Mouse (Mus musculus) kidney, postnatal 0 days (tissue): ENCODE measurements around the gene Ptpn3. TPM values are rescaled to one million over a fixed set of nuclear protein-coding genes. Genes with fewer than 3 reads are reported as not detected.

Experiments used
- ATAC-seq: fragments of 200-750 bp; cut with Nextera tagmentation; replicated peaks from 2 replicates; pipeline ENCODE4 v1.8.0; 2017; ENCODE audit warnings: low read depth, moderate number of reproducible peaks, moderate TSS enrichment, moderate library complexity; ENCODE audit not compliant: low FRiP score
- DNase-seq: peaks from one replicate; pipeline ENCODE4 v3.0.0-alpha.2; 2016; ENCODE audit warnings: low spot score
- H3K27ac ChIP-seq: fragments of 300-500 bp; sonication (generic); 2 replicates; pipeline ENCODE4 v1.5.1; 2014; ENCODE audit warnings: mild to moderate bottlenecking
- H3K27me3 ChIP-seq: fragments of 300-500 bp; sonication (generic); 2 replicates; pipeline ENCODE4 v1.6.1; 2014; ENCODE audit warnings: low read length, mixed read lengths; ENCODE audit not compliant: insufficient read depth
- H3K36me3 ChIP-seq: fragments of 300-500 bp; sonication (generic); 2 replicates; pipeline ENCODE4 v1.6.1; 2014; ENCODE audit warnings: low read length, mixed read lengths; ENCODE audit not compliant: insufficient read depth
- H3K4me1 ChIP-seq: fragments of 300-500 bp; sonication (generic); replicated peaks from 2 replicates; pipeline ENCODE4 v1.6.1; 2014; ENCODE audit warnings: antibody characterized with exemption, low read length, mixed read lengths; ENCODE audit not compliant: insufficient read depth
- H3K4me2 ChIP-seq: fragments of 300-500 bp; sonication (generic); 2 replicates; pipeline ENCODE4 v1.6.1; 2014; ENCODE audit warnings: mild to moderate bottlenecking, low read length, moderate library complexity, mixed read lengths
- H3K4me3 ChIP-seq: fragments of 300-500 bp; sonication (generic); replicated peaks from 2 replicates; pipeline ENCODE4 v1.5.1; 2014; ENCODE audit warnings: low read depth, low read length
- H3K9ac ChIP-seq: fragments of 300-500 bp; sonication (generic); 2 replicates; pipeline ENCODE4 v1.6.1; 2014; ENCODE audit warnings: low read depth, low read length
- H3K9me3 ChIP-seq: fragments of 300-500 bp; sonication (generic); replicated peaks from 2 replicates; pipeline ENCODE4 v1.6.1; 2016; ENCODE audit warnings: low read length, inconsistent platforms, mixed read lengths
- CTCF ChIP-seq: IDR thresholded peaks from 2 replicates; pipeline ENCODE4 v1.5.1; 2016; ENCODE audit warnings: antibody characterized with exemption, low read depth, mild to moderate bottlenecking, moderate library complexity
- WGBS: fragments of 180-500 bp; shearing (Covaris S2); extraction: QIAGEN DNeasy Blood & Tissue Kit; methylation state at CpG from one replicate; pipeline ENCODE4 v1.1.7; 2014; 5-methylcytosine and 5-hydroxymethylcytosine counted together
- polyA plus RNA-seq: library from polyadenylated mRNA; unstranded; fragments of >200 nt; fragmentation: Nextera tagmentation; extraction: Ambion mirVana; gene quantifications from 2 replicates; pipeline ENCODE4 v1.2.1, GENCODE M21; 2015

The Ptpn3 gene
- polyA plus RNA-seq, 1 experiment from 2014 or later = 7.7 TPM

DNA sequence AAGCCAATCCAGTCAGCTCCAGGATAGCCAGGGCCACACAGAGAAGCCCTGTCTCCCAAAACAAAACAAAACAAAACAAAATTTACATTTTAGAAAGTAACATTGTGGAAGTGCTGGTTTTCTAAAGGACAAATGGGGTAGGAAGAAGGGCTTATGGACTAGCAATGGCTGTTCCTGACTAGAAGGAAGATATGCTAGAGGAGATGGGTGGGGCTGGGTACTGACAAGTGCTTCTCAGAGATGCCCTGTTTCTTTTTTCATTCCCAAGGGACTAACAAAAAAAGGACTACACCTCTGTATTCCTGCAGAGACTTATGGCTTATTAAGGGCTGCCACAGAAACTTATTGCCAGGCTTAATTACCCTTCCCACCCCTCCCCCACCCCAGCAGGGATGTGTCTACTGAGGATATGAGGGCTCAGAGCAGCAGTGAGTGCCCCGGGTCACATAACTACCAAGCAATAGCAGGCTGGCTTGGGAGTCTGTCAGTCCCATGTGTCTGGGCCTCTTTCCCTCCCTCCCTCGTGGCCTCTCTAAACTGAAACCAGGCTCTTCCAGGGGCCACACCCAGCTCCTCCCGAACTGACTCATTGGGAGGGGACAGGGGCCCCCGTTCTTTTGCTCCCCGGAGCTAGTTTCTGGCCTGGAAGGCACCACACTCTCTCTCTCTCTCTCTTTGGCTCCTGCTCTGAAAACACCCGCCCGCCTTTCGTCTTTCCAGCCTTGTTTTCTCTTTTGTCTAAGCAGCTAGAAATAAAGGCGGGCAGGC is 148.4 kb downstream of the Ptpn3 start:
- Histone ChIP-seq H3K27ac (peak overlapping the region; percentile 63; the same call in 1 of the 2 replicates), H3K4me2 (peak overlapping the region; percentile 27), H3K27me3 (no peaks in the 10 kb centered on the region), H3K36me3 (no peaks in the 10 kb centered on the region), H3K9ac (no peak overlapping the region; the same call in 1 of the 2 replicates), H3K9me3 (no peaks in the 10 kb centered on the region), H3K4me3 (no peak overlapping the region), H3K4me1 (0 out of 2 replicates have a peak, but pooled peaks cover 5% of the 10 kb centered on the region)
- no peak for TF ChIP-seq CTCF
- ATAC-seq (0 out of 2 replicates have a peak, but pooled peaks have one; percentile 12), DNase-seq (no peak)
- WGBS = 11% methylated on average over 9 of the region's 9 CpGs

- Histone ChIP-seq H3K4me1 (0 out of 2 replicates have a peak, but pooled peaks cover 5% of the 10 kb centered on the region), H3K4me2 (no peak overlapping the region), H3K9ac (no peak overlapping the region), H3K27ac (no peak overlapping the region), H3K9me3 (no peaks in the 10 kb centered on the region), H3K36me3 (no peaks in the 10 kb centered on the region), H3K27me3 (no peaks in the 10 kb centered on the region), H3K4me3 (no peak overlapping the region)
- 67% methylated on average over 3 of the region's 3 CpGs for WGBS
- TF ChIP-seq CTCF = no peak
- DNase-seq (no peak), ATAC-seq (peak; percentile 46; the same call in 1 of the 2 replicates)
Observed at GRCm38 (mm10) chr4:57148182-57148581, 153.5 kb downstream of the Ptpn3 start.

DNA sequence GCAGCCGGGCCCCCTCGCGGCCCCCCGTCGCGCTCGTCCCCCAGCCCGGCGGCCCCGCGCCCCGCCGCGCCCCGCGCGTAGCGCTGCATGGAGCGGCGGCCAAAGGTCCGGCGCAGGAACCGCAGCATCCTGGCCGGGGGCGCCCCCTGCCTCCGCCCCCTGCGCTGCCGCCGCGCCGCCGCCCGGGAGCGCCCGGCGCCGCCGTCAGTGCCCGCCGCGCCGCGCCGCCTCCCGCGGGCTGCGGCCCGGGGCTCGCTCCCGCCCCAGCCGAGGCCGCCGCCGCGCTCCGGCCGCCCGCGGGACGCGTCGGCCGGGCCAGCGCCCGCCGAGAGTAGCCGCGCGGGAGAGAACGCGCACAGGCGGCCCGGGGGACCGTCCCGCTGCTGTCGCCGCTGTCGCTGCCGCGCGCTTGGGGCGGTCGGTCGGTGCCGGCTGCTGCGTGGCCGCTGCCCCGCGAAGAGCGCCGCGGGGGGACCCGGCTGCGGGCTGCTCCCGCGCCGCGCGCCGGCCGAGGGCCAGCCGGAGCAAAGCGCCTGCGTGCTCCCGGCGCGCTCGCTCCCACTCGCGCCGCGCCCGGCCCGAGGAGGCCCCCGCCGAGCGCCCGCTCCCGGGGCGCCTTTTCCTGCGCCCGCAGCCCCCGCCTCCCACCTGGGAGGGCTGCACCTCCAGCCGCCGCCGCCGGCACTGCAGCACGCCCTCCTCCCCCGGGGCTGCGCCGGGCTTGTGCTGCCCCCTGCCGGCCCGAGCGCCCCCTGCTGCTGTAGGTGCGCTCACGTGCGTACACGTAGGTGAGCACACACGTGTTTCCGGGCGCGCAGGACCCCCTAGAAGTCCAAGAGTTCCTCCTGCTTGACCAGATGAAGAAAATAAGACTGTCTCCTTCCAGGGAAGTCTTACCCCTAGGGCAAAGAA is 158.4 kb downstream of the Ptpn3 start, which contains the start of gene Epb41l4b:
Gene Epb41l4b, minus strand, starts transcription at position 412 of the 912 bp plus-strand sequence.
- Histone ChIP-seq H3K36me3 (no peaks in the 10 kb centered on the region), H3K4me1 (peaks cover 26% of the 10 kb centered on the region), H3K4me2 (peak within 1 kb of the TSS; percentile 92), H3K27ac (peak within 1 kb of the TSS; percentile 68; the same call in 1 of the 2 replicates), H3K4me3 (peak within 1 kb of the TSS; percentile 72), H3K9ac (peak within 1 kb of the TSS; percentile 74), H3K9me3 (no peaks in the 10 kb centered on the region), H3K27me3 (0 out of 2 replicates have a peak, but pooled peaks cover 8% of the 10 kb centered on the region)
- ATAC-seq = peak; percentile 79
- peak; percentile 84 for TF ChIP-seq CTCF
- WGBS = 2% methylated on average over 66 of the region's 142 CpGs
- DNase-seq = peak; percentile 82

GRCm38 (mm10) chr4:57142374-57143025 is 159.1 kb downstream of the Ptpn3 start:
- Histone ChIP-seq H3K36me3 (no peaks in the 10 kb centered on the region), H3K4me1 (peaks cover 31% of the 10 kb centered on the region), H3K4me2 (peak overlapping the region; percentile 92), H3K4me3 (peak overlapping the region; percentile 72), H3K27me3 (0 out of 2 replicates have a peak, but pooled peaks cover 8% of the 10 kb centered on the region), H3K9me3 (no peaks in the 10 kb centered on the region), H3K27ac (peak overlapping the region; percentile 68; the same call in 1 of the 2 replicates), H3K9ac (peak overlapping the region; percentile 74)
- TF ChIP-seq CTCF = no peak
- DNase-seq (no peak), ATAC-seq (no peak)
- under 1% methylated on average over 43 of the region's 43 CpGs for WGBS

- Histone ChIP-seq H3K36me3 (no peaks in the 10 kb centered on the region), H3K9ac (peak overlapping the region; percentile 74), H3K4me1 (peaks cover 31% of the 10 kb centered on the region), H3K4me3 (peak overlapping the region; percentile 72), H3K27ac (peak overlapping the region; percentile 6), H3K27me3 (0 out of 2 replicates have a peak, but pooled peaks cover 8% of the 10 kb centered on the region), H3K9me3 (no peaks in the 10 kb centered on the region), H3K4me2 (peak overlapping the region; percentile 92)
- 8% methylated on average over 26 of the region's 26 CpGs for WGBS
- DNase-seq (no peak), ATAC-seq (no peak)
- no peak for TF ChIP-seq CTCF
Observed at GRCm38 (mm10) chr4:57141908-57142361, 159.7 kb downstream of the Ptpn3 start.
